In the genomic region with DNA sequence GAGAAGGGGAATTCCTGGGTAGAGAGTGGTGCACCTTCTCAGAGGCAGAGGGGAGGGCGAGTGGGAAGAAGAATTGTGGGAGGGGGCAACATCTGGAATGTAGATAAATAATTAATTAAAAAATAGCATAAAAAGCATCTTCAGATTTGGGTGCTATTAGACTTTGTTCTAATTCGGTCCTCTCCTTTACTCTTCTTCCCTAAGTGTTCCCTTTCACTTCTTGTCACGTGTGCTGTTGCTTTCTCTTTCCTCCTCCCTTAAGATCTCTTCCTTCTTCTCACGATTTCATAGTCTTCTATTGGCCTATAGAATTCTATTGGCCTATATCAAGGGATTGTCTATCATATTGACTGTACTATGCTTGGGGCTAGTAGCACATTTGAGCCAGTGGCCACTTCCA, we compare ENCODE assay signal across 24 mouse cellular contexts.
"Had no signal": no experiment of that assay in that cellular context is flagged by ENCODE, and none has a peak within 500 bp of the region (broad histone marks: within the 10 kb centered on the region; RNA-seq: fewer than 3 reads in every experiment).

No protein-coding gene starts in this region.

- H3K27me3 ChIP-seq: embryonic facial prominence, embryonic 12.5 days; embryonic facial prominence, embryonic 13.5 days; embryonic facial prominence, embryonic 15.5 days; forebrain, embryonic 12.5 days; forebrain, embryonic 13.5 days; forebrain, embryonic 15.5 days had no signal

- H3K36me3 ChIP-seq: embryonic facial prominence, embryonic 10.5 days; embryonic facial prominence, embryonic 12.5 days; embryonic facial prominence, embryonic 13.5 days; embryonic facial prominence, embryonic 15.5 days; forebrain, embryonic 10.5 days; forebrain, embryonic 12.5 days had no signal

- H3K4me1 ChIP-seq: embryonic facial prominence, embryonic 10.5 days; embryonic facial prominence, embryonic 12.5 days; embryonic facial prominence, embryonic 13.5 days; embryonic facial prominence, embryonic 15.5 days; forebrain, embryonic 12.5 days; forebrain, embryonic 13.5 days; forebrain, embryonic 15.5 days had no signal

- H3K4me3 ChIP-seq: embryonic facial prominence, embryonic 10.5 days; embryonic facial prominence, embryonic 12.5 days; embryonic facial prominence, embryonic 13.5 days; embryonic facial prominence, embryonic 15.5 days; erythroblast, embryonic 14.5 days; forebrain, embryonic 10.5 days; forebrain, embryonic 12.5 days; forebrain, embryonic 13.5 days; forebrain, embryonic 15.5 days; gastrocnemius, adult 2 months; heart, adult 2 months had no signal

- H3K9me3 ChIP-seq: embryonic facial prominence, embryonic 10.5 days; embryonic facial prominence, embryonic 12.5 days; embryonic facial prominence, embryonic 13.5 days; embryonic facial prominence, embryonic 15.5 days; forebrain, embryonic 10.5 days; forebrain, embryonic 12.5 days; forebrain, embryonic 13.5 days; forebrain, embryonic 15.5 days had no signal

- DNase-seq: cerebellum, adult 9-10 months; cerebellum, adult 9-11 months; cerebellum, postnatal 10 days; cerebellum, postnatal 14 days; cerebellum, postnatal 25 days; cerebellum, postnatal 36 days; embryo, embryonic 11 days; forebrain, postnatal 0 days; gastrocnemius, adult 2 months; gastrocnemius, postnatal 10 days; gastrocnemius, postnatal 14 days; gastrocnemius, postnatal 25 days; gastrocnemius, postnatal 36 days; heart, adult 18-20 months; heart, adult 2 months had no signal

- H3K27ac ChIP-seq: embryonic facial prominence, embryonic 10.5 days; embryonic facial prominence, embryonic 12.5 days; embryonic facial prominence, embryonic 13.5 days; embryonic facial prominence, embryonic 15.5 days; forebrain, embryonic 10.5 days; forebrain, embryonic 12.5 days; forebrain, embryonic 13.5 days; forebrain, embryonic 15.5 days; gastrocnemius, adult 2 months; heart, adult 2 months had no signal

- H3K9ac ChIP-seq: embryonic facial prominence, embryonic 12.5 days; embryonic facial prominence, embryonic 13.5 days; embryonic facial prominence, embryonic 15.5 days; forebrain, embryonic 12.5 days; forebrain, embryonic 13.5 days; forebrain, embryonic 15.5 days; forebrain, postnatal 0 days had no signal

- H3K4me2 ChIP-seq: embryonic facial prominence, embryonic 12.5 days; embryonic facial prominence, embryonic 13.5 days; embryonic facial prominence, embryonic 15.5 days; forebrain, embryonic 12.5 days; forebrain, embryonic 13.5 days; forebrain, embryonic 15.5 days had no signal
